Mouse (Mus musculus) heart, embryonic 14.5 days (tissue): Measurements from ENCODE around the gene Lipo4. TPM values are rescaled to one million over a fixed set of nuclear protein-coding genes. Genes with fewer than 3 reads are reported as not detected.
"Not testable (repeated sequence)": the region's sequence is repeated elsewhere in the genome, so short reads cannot be mapped to it uniquely, and the experiment has no call there.

Source experiments
- ATAC-seq: fragments of 200-750 bp; cut with Nextera tagmentation; 2 replicates; pipeline ENCODE4 v1.8.0; 2017; ENCODE audit warnings: low read depth, moderate TSS enrichment; ENCODE audit not compliant: insufficient number of reproducible peaks, insufficient read depth, low FRiP score
- H3K27ac ChIP-seq, 2 experiments: fragments of 200-500 bp in 1 of 2; fragments of 300-500 bp in 1 of 2; sonication (generic) in 1 of 2; replicated peaks in 1 of 2; 2 replicates each; pipeline ENCODE4 v1.5.1; 2012 to 2014; ENCODE audit warnings: low read depth in 2 of 2, low read length in 2 of 2, control low read depth in 1 of 2, mild to moderate bottlenecking in 1 of 2, mixed read lengths in 1 of 2; ENCODE audit not compliant: control insufficient read depth in 1 of 2, insufficient read depth in 1 of 2
- H3K27me3 ChIP-seq: fragments of 300-500 bp; sonication (generic); 2 replicates; pipeline ENCODE4 v1.6.1; 2014; ENCODE audit warnings: mild to moderate bottlenecking, low read length, control low read depth; ENCODE audit not compliant: control insufficient read depth, insufficient read depth
- H3K36me3 ChIP-seq: fragments of 300-500 bp; sonication (generic); 2 replicates; pipeline ENCODE4 v1.6.1; 2014; ENCODE audit warnings: mild to moderate bottlenecking, control low read depth, low read length, mixed read lengths; ENCODE audit not compliant: control insufficient read depth, insufficient read depth
- H3K4me1 ChIP-seq, 2 experiments: fragments of 200-500 bp in 1 of 2; fragments of 300-500 bp in 1 of 2; sonication (generic) in 1 of 2; 2 replicates each; pipeline ENCODE4 v1.6.1; 2012 to 2014; ENCODE audit warnings: low read length in 2 of 2, control low read depth in 1 of 2, mixed read lengths in 1 of 2; ENCODE audit not compliant: control insufficient read depth in 2 of 2, insufficient read depth in 2 of 2
- H3K4me2 ChIP-seq: fragments of 300-500 bp; sonication (generic); 2 replicates; pipeline ENCODE4 v1.6.1; 2014; ENCODE audit warnings: mild to moderate bottlenecking, low read length
- H3K4me3 ChIP-seq, 2 experiments: fragments of 200-500 bp in 1 of 2; fragments of 300-500 bp in 1 of 2; sonication (generic) in 1 of 2; 2 replicates each; pipeline ENCODE4 v1.5.1; 2012 to 2014; ENCODE audit warnings: low read length in 2 of 2, mild to moderate bottlenecking in 2 of 2, control low read depth in 1 of 2, low read depth in 1 of 2, moderate library complexity in 1 of 2; ENCODE audit not compliant: control insufficient read depth in 1 of 2, insufficient read depth in 1 of 2
- H3K9ac ChIP-seq: fragments of 300-500 bp; sonication (generic); 2 replicates; pipeline ENCODE4 v1.6.1; 2014; ENCODE audit warnings: mild to moderate bottlenecking, low read length
- H3K9me3 ChIP-seq: fragments of 300-500 bp; sonication (generic); 2 replicates; pipeline ENCODE4 v1.6.1; 2016; ENCODE audit warnings: low read length, control low read depth; ENCODE audit not compliant: control insufficient read depth
- WGBS: fragments of 180-500 bp; shearing (Covaris S2); extraction: QIAGEN DNeasy Blood & Tissue Kit; methylation state at CpG from one replicate; pipeline ENCODE4 v1.1.7; 2014; 5-methylcytosine and 5-hydroxymethylcytosine counted together
- polyA plus RNA-seq: library from polyadenylated mRNA; unstranded; fragments of >200 nt; fragmentation: Nextera tagmentation; extraction: Ambion mirVana; gene quantifications from 2 replicates; pipeline ENCODE4 v1.2.1, GENCODE M21; 2014

Gene Lipo4
- not detected in 2 replicates for polyA plus RNA-seq

DNA sequence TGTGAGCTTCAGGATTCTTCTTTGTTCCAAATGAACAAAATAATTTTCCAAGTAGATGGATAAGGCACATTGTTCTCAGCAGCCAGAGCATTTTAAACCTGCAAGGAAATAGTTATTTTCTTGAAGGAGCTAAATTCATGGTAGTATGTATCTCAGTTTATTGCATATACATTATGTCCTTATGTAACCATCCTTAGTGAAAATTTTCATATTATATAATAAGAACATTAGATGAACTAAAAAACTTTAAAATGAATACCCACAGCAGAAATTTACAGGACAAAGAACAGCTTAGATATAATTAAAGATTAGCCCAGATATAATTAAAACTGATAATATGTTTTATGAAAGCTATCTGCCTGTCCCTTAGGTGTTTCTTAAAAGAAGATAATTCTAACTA lies at the start of gene Lipo4:
Gene Lipo4 (minus strand): TSS at position 101 of the 400 bp plus-strand sequence.
- Histone ChIP-seq H3K36me3 (no peaks in the 10 kb centered on the region), H3K9ac (no peak within 1 kb of the TSS), H3K9me3 (no peaks in the 10 kb centered on the region), H3K27ac (no peak within 1 kb of the TSS), H3K4me1 (no peaks in the 10 kb centered on the region), H3K4me3 (no peak within 1 kb of the TSS), H3K4me2 (no peak within 1 kb of the TSS), H3K27me3 (no peaks in the 10 kb centered on the region)
- ATAC-seq: no peak

DNA sequence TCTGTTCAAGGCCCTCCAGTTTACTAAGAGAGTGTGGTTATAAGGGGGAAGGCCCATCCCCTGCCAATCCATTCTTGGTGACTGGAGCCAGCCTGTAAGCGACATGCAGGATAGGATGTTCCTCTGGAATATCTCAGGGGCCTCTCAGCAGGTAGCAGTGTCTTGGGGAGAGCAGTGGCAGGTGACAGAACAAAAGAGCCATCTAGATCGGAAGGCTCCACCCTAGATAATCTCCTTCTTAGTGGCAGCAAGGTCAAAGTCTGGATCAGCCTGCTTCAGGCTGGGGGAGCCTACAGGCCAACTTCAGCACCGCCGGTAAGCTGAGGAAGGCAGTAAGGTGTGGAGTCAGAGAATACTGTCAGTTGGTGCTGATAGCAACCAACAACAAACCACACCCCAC lies 61.2 kb downstream of the Lipo4 start:
- not testable (repeated sequence) for H3K27ac ChIP-seq, H3K27me3 ChIP-seq, H3K4me2 ChIP-seq, H3K4me3 ChIP-seq, H3K9ac ChIP-seq, H3K4me1 ChIP-seq, H3K36me3 ChIP-seq, H3K9me3 ChIP-seq, ATAC-seq
- WGBS: 27% methylated on average over 4 of the region's 4 CpGs

- WGBS: 74% methylated on average over 4 of the region's 4 CpGs
- no peak for ATAC-seq
- no peak overlapping the region for H3K4me2 ChIP-seq
- H3K36me3 ChIP-seq: no peaks in the 10 kb centered on the region
- peaks cover 8% of the 10 kb centered on the region; the same call in 1 of the 2 replicates for H3K9me3 ChIP-seq
- H3K4me1 ChIP-seq: no peaks in the 10 kb centered on the region
- no peak overlapping the region for H3K4me3 ChIP-seq
- H3K27me3 ChIP-seq: no peaks in the 10 kb centered on the region
- H3K27ac ChIP-seq: no peak overlapping the region
- no peak overlapping the region for H3K9ac ChIP-seq
Measured at GRCm38 (mm10) chr19:33453725-33454124, 63.9 kb downstream of the Lipo4 start.

Other genes with a start within 250 kb of the Lipo4 start
- 11.5 and 12.0 TPM in 2 replicates for gene Rnls, start 125.5 kb downstream of the Lipo4 start, polyA plus RNA-seq
- not detected in 2 replicates for gene Gm8978, start 107.5 kb upstream of the Lipo4 start, polyA plus RNA-seq
- 0.66 and 0.70 TPM in 2 replicates for gene Lipo2, start 233.6 kb upstream of the Lipo4 start, polyA plus RNA-seq
- 15.9 and 17.0 TPM in 2 replicates for gene Lipo3, start 244.2 kb upstream of the Lipo4 start, polyA plus RNA-seq